Mouse (Mus musculus) ES-Bruce4 (cell line): ENCODE results near the gene Slc16a13. TPM values are rescaled to one million over a fixed set of nuclear protein-coding genes. Genes with fewer than 3 reads are reported as not detected.

ENCODE experiments used
- H3K27ac ChIP-seq: 2 replicates; pipeline ENCODE4 v1.5.1; 2012; ENCODE audit warnings: low read length, inconsistent platforms; ENCODE audit not compliant: insufficient read depth
- H3K27me3 ChIP-seq: 2 replicates; pipeline ENCODE4 v1.6.1; 2012; ENCODE audit warnings: mild to moderate bottlenecking, low read length, inconsistent platforms; ENCODE audit not compliant: control insufficient read depth, poor library complexity, insufficient read depth, severe bottlenecking
- H3K36me3 ChIP-seq: 2 replicates; pipeline ENCODE4 v1.6.1; 2012; ENCODE audit warnings: inconsistent platforms, mild to moderate bottlenecking, low read length, moderate library complexity; ENCODE audit not compliant: control insufficient read depth, poor library complexity, insufficient read depth, severe bottlenecking
- H3K4me1 ChIP-seq: one replicate; pipeline ENCODE4 v1.8.1; 2011; ENCODE audit warnings: low read length; ENCODE audit not compliant: control insufficient read depth, insufficient read depth
- H3K4me3 ChIP-seq: 2 replicates; pipeline ENCODE4 v1.5.1; 2011; ENCODE audit warnings: low read depth, mild to moderate bottlenecking, low read length
- H3K9ac ChIP-seq: 2 replicates; pipeline ENCODE4 v1.6.1; 2012; ENCODE audit warnings: low read depth, mild to moderate bottlenecking, inconsistent platforms; ENCODE audit not compliant: poor library complexity, severe bottlenecking
- H3K9me3 ChIP-seq: replicated peaks from 2 replicates; pipeline ENCODE4 v1.6.1; 2012; ENCODE audit warnings: mild to moderate bottlenecking, low read length, inconsistent platforms; ENCODE audit not compliant: control insufficient read depth, poor library complexity, insufficient read depth, severe bottlenecking
- CTCF ChIP-seq: IDR thresholded peaks from one replicate; pipeline ENCODE4 v1.8.1; 2011; ENCODE audit warnings: low read depth, low read length
- EP300 ChIP-seq: IDR thresholded peaks from 2 replicates; pipeline ENCODE4 v1.6.1; 2011; ENCODE audit warnings: low read depth, low read length; ENCODE audit not compliant: insufficient read depth
- POLR2A ChIP-seq: IDR thresholded peaks from one replicate; pipeline ENCODE4 v1.8.1; 2011; ENCODE audit warnings: low read length; ENCODE audit not compliant: insufficient read depth
- polyA plus RNA-seq: library from polyadenylated mRNA; stranded (reverse); fragments of >200 nt; gene quantifications from 2 replicates; pipeline ENCODE4 v1.2.4, GENCODE M21; 2011; ENCODE audit warnings: low read depth; ENCODE audit not compliant: missing spikeins, insufficient read depth, insufficient read length

The Slc16a13 gene
- polyA plus RNA-seq, 1 experiment, result 8.9 TPM

- no peaks in the 10 kb centered on the region for H3K4me1 ChIP-seq
- H3K4me3 ChIP-seq, result peak overlapping the region; percentile 43
- peak overlapping the region; percentile 41 for H3K9ac ChIP-seq
- H3K9me3 ChIP-seq, result no peaks in the 10 kb centered on the region
- H3K36me3 ChIP-seq, result no peaks in the 10 kb centered on the region
- H3K27me3 ChIP-seq, result no peaks in the 10 kb centered on the region
- H3K27ac ChIP-seq, result no peak overlapping the region
- TF ChIP-seq EP300 (no peak), POLR2A (no peak), CTCF (no peak)
These were observed 5.6 kb downstream of the Slc16a13 start for GRCm38 (mm10) chr11:70215301-70215700.

GRCm38 (mm10) chr11:70214856-70215209 is 6.0 kb downstream of the Slc16a13 start:
- Histone ChIP-seq H3K27me3 (no peaks in the 10 kb centered on the region), H3K9ac (peak overlapping the region; percentile 41)

GRCm38 (mm10) chr11:70214191-70214855 is 6.5 kb downstream of the Slc16a13 start:
- no peaks in the 10 kb centered on the region for H3K9me3 ChIP-seq
- H3K36me3 ChIP-seq, result no peaks in the 10 kb centered on the region
- TF ChIP-seq CTCF, result no peak
- no peak for TF ChIP-seq EP300
- TF ChIP-seq POLR2A, result no peak
- peak overlapping the region; percentile 43 for H3K4me3 ChIP-seq
- H3K27ac ChIP-seq, result no peak overlapping the region
- no peaks in the 10 kb centered on the region for H3K27me3 ChIP-seq
- peak overlapping the region; percentile 41 for H3K9ac ChIP-seq
- H3K4me1 ChIP-seq, result no peaks in the 10 kb centered on the region

More at GRCm38 (mm10) chr11:70214856-70215209, 6.0 kb downstream of the Slc16a13 start:
- no peaks in the 10 kb centered on the region for H3K4me1 ChIP-seq
- no peaks in the 10 kb centered on the region for H3K36me3 ChIP-seq
- H3K9me3 ChIP-seq, result no peaks in the 10 kb centered on the region
- H3K4me3 ChIP-seq, result peak overlapping the region; percentile 43
- TF ChIP-seq POLR2A (no peak), CTCF (no peak), EP300 (no peak)
- no peak overlapping the region for H3K27ac ChIP-seq

- no peaks in the 10 kb centered on the region for H3K9me3 ChIP-seq
- peak overlapping the region; percentile 43 for H3K4me3 ChIP-seq
- TF ChIP-seq EP300 (no peak), CTCF (no peak), POLR2A (no peak)
- H3K27me3 ChIP-seq, result no peaks in the 10 kb centered on the region
- H3K36me3 ChIP-seq, result no peaks in the 10 kb centered on the region
- H3K27ac ChIP-seq, result no peak overlapping the region
- H3K9ac ChIP-seq, result peak overlapping the region; percentile 41
- H3K4me1 ChIP-seq, result no peaks in the 10 kb centered on the region
These were observed 7.1 kb downstream of the Slc16a13 start for GRCm38 (mm10) chr11:70213736-70214135.

- H3K9ac ChIP-seq, result no peak overlapping the region
- H3K36me3 ChIP-seq, result no peaks in the 10 kb centered on the region
- H3K27ac ChIP-seq, result no peak overlapping the region
- H3K9me3 ChIP-seq, result no peaks in the 10 kb centered on the region
- TF ChIP-seq CTCF (no peak), POLR2A (no peak), EP300 (no peak)
- no peak overlapping the region for H3K4me3 ChIP-seq
- H3K4me1 ChIP-seq, result no peaks in the 10 kb centered on the region
- no peaks in the 10 kb centered on the region for H3K27me3 ChIP-seq
These were observed 8.0 kb downstream of the Slc16a13 start for GRCm38 (mm10) chr11:70212896-70213295.

GRCm38 (mm10) chr11:70212423-70212822 is 8.4 kb downstream of the Slc16a13 start, which contains the start of gene Slc16a11:
Gene Slc16a11 (plus strand): TSS chr11:70212752.
- Histone ChIP-seq H3K36me3 (no peaks in the 10 kb centered on the region), H3K9ac (peak within 1 kb of the TSS; percentile 41), H3K4me1 (no peaks in the 10 kb centered on the region), H3K9me3 (no peaks in the 10 kb centered on the region), H3K4me3 (no peak within 1 kb of the TSS), H3K27me3 (no peaks in the 10 kb centered on the region), H3K27ac (no peak within 1 kb of the TSS)
- TF ChIP-seq EP300, result no peak
